Mouse (Mus musculus): ENCODE results near the gene Cpeb4.

GRCm38 (mm10) chr11:31896905-31897304, 24.9 kb downstream of the Cpeb4 start:
- no peak for TF ChIP-seq CTCF (IDR thresholded peaks at IDR 0.05; ENCODE audit: borderline replicate concordance, insufficient read depth, low read depth, low read length)
- TF ChIP-seq POLR2A (IDR thresholded peaks at IDR 0.05; ENCODE audit: borderline replicate concordance, insufficient read depth, low read length) = no peak
